Mouse (Mus musculus): ENCODE data around the gene Krt15. TPM values are rescaled to one million over a fixed set of nuclear protein-coding genes. Genes with fewer than 3 reads are reported as not detected.
A peak's percentile ranks its signal among the peaks of the same experiment; 100 is the strongest.

Krt15 gene
- total RNA-seq (2021): not detected

- no peak for DNase-seq
- intact Hi-C loops (cut with DNase I): no loop called here
Measured at GRCm38 (mm10) chr11:100135731-100136130, at the start of gene Krt15. Gene Krt15 (minus strand): TSS chr11:100135928.

- intact Hi-C loops (cut with DNase I): no loop called here
- DNase-seq: no peak
Measured at GRCm38 (mm10) chr11:100181725-100182124, 46.0 kb upstream of the Krt15 start.

GRCm38 (mm10) chr11:100179260-100179659 is 43.5 kb upstream of the Krt15 start:
- no peak for DNase-seq
- intact Hi-C loops (cut with DNase I): loop anchor here (10.0 kb wide), 1 partner anchor 96 kb away; no protein-coding TSS in a partner anchor

GRCm38 (mm10) chr11:100178307-100178706 is 42.6 kb upstream of the Krt15 start:
- DNase-seq: no peak

GRCm38 (mm10) chr11:100176791-100177190 is 41.1 kb upstream of the Krt15 start:
- no peak for DNase-seq
- intact Hi-C loops (cut with DNase I): loop anchor here (10.0 kb wide), 1 partner anchor 98 kb away; no protein-coding TSS in a partner anchor

More at GRCm38 (mm10) chr11:100178307-100178706, 42.6 kb upstream of the Krt15 start:
- intact Hi-C loops (cut with DNase I): loop anchor here (10.0 kb wide), 1 partner anchor 96 kb away; no protein-coding TSS in a partner anchor

- intact Hi-C loops (cut with DNase I): loop anchor here (2.0 kb wide), 1 partner anchor 704 kb away; no protein-coding TSS in a partner anchor
- DNase-seq: peak; percentile 76
Measured at GRCm38 (mm10) chr11:100168765-100169762, 33.3 kb upstream of the Krt15 start.

- DNase-seq: no peak
Measured at GRCm38 (mm10) chr11:100168071-100168470, 32.3 kb upstream of the Krt15 start.

GRCm38 (mm10) chr11:100164392-100164791 is 28.7 kb upstream of the Krt15 start:
- no peak for DNase-seq
- intact Hi-C loops (cut with DNase I): no loop called here

More at GRCm38 (mm10) chr11:100168071-100168470, 32.3 kb upstream of the Krt15 start:
- intact Hi-C loops (cut with DNase I): loop anchor here (2.0 kb wide), 1 partner anchor 703 kb away; no protein-coding TSS in a partner anchor

- intact Hi-C loops (cut with DNase I): no loop called here
- no peak for DNase-seq
Measured at GRCm38 (mm10) chr11:100157908-100158477, 22.3 kb upstream of the Krt15 start.

- intact Hi-C loops (cut with DNase I): no loop called here
- no peak for DNase-seq
Measured at GRCm38 (mm10) chr11:100157331-100157730, 21.6 kb upstream of the Krt15 start.

GRCm38 (mm10) chr11:100155497-100156255 is 19.9 kb upstream of the Krt15 start:
- intact Hi-C loops (cut with DNase I): no loop called here
- DNase-seq: no peak

GRCm38 (mm10) chr11:100148615-100149330 is 13.0 kb upstream of the Krt15 start, which contains the start of gene Krt19:
Gene Krt19 (minus strand): TSS chr11:100148665.
- intact Hi-C loops (cut with DNase I): no loop called here
- no peak for DNase-seq

GRCm38 (mm10) chr11:100147566-100148353 is 12.0 kb upstream of the Krt15 start:
- intact Hi-C loops (cut with DNase I): no loop called here
- DNase-seq: no peak

GRCm38 (mm10) chr11:100145858-100146560 is 10.3 kb upstream of the Krt15 start:
- intact Hi-C loops (cut with DNase I): no loop called here
- DNase-seq: no peak

- intact Hi-C loops (cut with DNase I): no loop called here
- no peak for DNase-seq
Measured at GRCm38 (mm10) chr11:100145104-100145503, 9.4 kb upstream of the Krt15 start.

- intact Hi-C loops (cut with DNase I): no loop called here
Measured at GRCm38 (mm10) chr11:100140966-100141365, 5.2 kb upstream of the Krt15 start.

GRCm38 (mm10) chr11:100139391-100139790 is 3.7 kb upstream of the Krt15 start:
- DNase-seq: no peak
- intact Hi-C loops (cut with DNase I): no loop called here

More at GRCm38 (mm10) chr11:100140966-100141365, 5.2 kb upstream of the Krt15 start:
- DNase-seq: no peak

GRCm38 (mm10) chr11:100138809-100139208 is 3.1 kb upstream of the Krt15 start:
- no peak for DNase-seq
- intact Hi-C loops (cut with DNase I): no loop called here
